In genomic region chr15:91781172-91781571, GRCm38 (mm10) we compare ENCODE assay signal across 9 mouse cellular contexts. TPM values are rescaled to one million over a fixed set of nuclear protein-coding genes. Genes with fewer than 3 reads are reported as not detected.
DNase-seq lines count a peak whose midpoint lies in the region; ATAC-seq and TF ChIP-seq lines count a peak whose summit lies in the region.
"Had no signal": no experiment of that assay in that cellular context is flagged by ENCODE, and none has a peak within 500 bp of the region (broad histone marks: within the 10 kb centered on the region; RNA-seq: fewer than 3 reads in every experiment).

No protein-coding gene starts in this region.

- no peak overlapping the region for H3K27ac ChIP-seq in heart, postnatal 0 days (ENCODE audit: low read depth)
- no peak overlapping the region for H3K27ac ChIP-seq in heart, embryonic 12.5 days (ENCODE audit: poor library complexity, severe bottlenecking)
- H3K27ac ChIP-seq in embryonic fibroblast, embryonic 13.5 days (ENCODE audit: insufficient read depth, low read length) = no peak overlapping the region
- H3K27ac ChIP-seq: liver, embryonic 13.5 days had no signal

- H3K79me2 ChIP-seq in C2C12 (ENCODE audit: control insufficient read depth, insufficient read depth) = no peaks in the 10 kb centered on the region

- WGBS in heart, postnatal 0 days = 22% methylated on average over 6 of the region's 6 CpGs
- 25% methylated on average over 6 of the region's 6 CpGs for WGBS in heart, embryonic 12.5 days

- peak; percentile 73 for TF ChIP-seq CTCF in heart, postnatal 0 days (IDR thresholded peaks at IDR 0.05; ENCODE audit: low read depth)
- peak; percentile 47 for TF ChIP-seq CTCF in C2C12 (IDR thresholded peaks at IDR 0.05; ENCODE audit: control insufficient read depth, insufficient read depth, insufficient read length)
- peak; percentile 35; the same call in 1 of the 2 replicates for TF ChIP-seq CTCF in embryonic fibroblast, embryonic 13.5 days (IDR thresholded peaks at IDR 0.05; ENCODE audit: borderline replicate concordance, insufficient read depth, low read length)

- no peak overlapping the region for H3ac ChIP-seq in C2C12 (ENCODE audit: control insufficient read depth, insufficient read length, low read depth)

- no peaks in the 10 kb centered on the region for H3K27me3 ChIP-seq in heart, postnatal 0 days (ENCODE audit: control insufficient read depth, insufficient read depth, low read length)
- no peaks in the 10 kb centered on the region for H3K27me3 ChIP-seq in heart, embryonic 12.5 days (replicated peaks)
- H3K27me3 ChIP-seq in C2C12 (ENCODE audit: control insufficient read depth, insufficient read depth, insufficient read length) = no peaks in the 10 kb centered on the region
- H3K27me3 ChIP-seq: liver, embryonic 13.5 days had no signal

- no peaks in the 10 kb centered on the region for H3K9me3 ChIP-seq in heart, postnatal 0 days (replicated peaks; ENCODE audit: control insufficient read depth, low read length)
- H3K9me3 ChIP-seq in heart, embryonic 12.5 days (replicated peaks) = no peaks in the 10 kb centered on the region
- H3K9me3 ChIP-seq: liver, embryonic 13.5 days had no signal

- no peak overlapping the region for H3K4me2 ChIP-seq in heart, postnatal 0 days (ENCODE audit: low read depth, low read length)
- H3K4me2 ChIP-seq in heart, embryonic 12.5 days = no peak overlapping the region
- H3K4me2 ChIP-seq: liver, embryonic 13.5 days had no signal

- H3K79me3 ChIP-seq in C2C12 (ENCODE audit: low read depth) = no peaks in the 10 kb centered on the region

- no peak overlapping the region for H3K9ac ChIP-seq in heart, postnatal 0 days (replicated peaks; ENCODE audit: low read depth, low read length)
- no peak overlapping the region for H3K9ac ChIP-seq in heart, embryonic 12.5 days
- H3K9ac ChIP-seq: liver, embryonic 13.5 days had no signal

- DNase-seq in heart, postnatal 0 days (ENCODE audit: low spot score) = peak; percentile 34
- DNase-seq in brain, adult 2 months (ENCODE audit: low read depth, low spot score) = peak; percentile 76
- DNase-seq in layer of hippocampus, postnatal 10 days (ENCODE audit: low spot score in 2 of 2) = peak; percentile 55 to 73
- DNase-seq in thymus, postnatal 25 days = peak; percentile 20
- DNase-seq: liver, embryonic 13.5 days had no signal

- no peak overlapping the region for H3K4me3 ChIP-seq in heart, postnatal 0 days (ENCODE audit: low read depth, low read length)
- no peak overlapping the region for H3K4me3 ChIP-seq in heart, embryonic 12.5 days
- no peak overlapping the region for H3K4me3 ChIP-seq in C2C12 (ENCODE audit: insufficient read depth, poor library complexity, severe bottlenecking)
- H3K4me3 ChIP-seq in embryonic fibroblast, embryonic 13.5 days (ENCODE audit: insufficient read depth, low read length) = no peak overlapping the region
- H3K4me3 ChIP-seq: liver, embryonic 13.5 days had no signal

- ATAC-seq in heart, postnatal 0 days (ENCODE audit: insufficient read depth, low read depth) = no peak
- no peak for ATAC-seq in heart, embryonic 12.5 days (ENCODE audit: insufficient number of reproducible peaks, low FRiP score)
- ATAC-seq in megakaryocyte-erythroid progenitor cell, adult 5-6 weeks (replicated peaks; ENCODE audit: low FRiP score, low TSS enrichment, poor library complexity, severe bottlenecking) = peak; percentile 79; the same call in 1 of the 2 replicates

- no peaks in the 10 kb centered on the region for H3K4me1 ChIP-seq in heart, postnatal 0 days (ENCODE audit: control insufficient read depth, insufficient read depth)
- H3K4me1 ChIP-seq in heart, embryonic 12.5 days (replicated peaks) = no peaks in the 10 kb centered on the region
- H3K4me1 ChIP-seq in embryonic fibroblast, embryonic 13.5 days (ENCODE audit: control insufficient read depth, insufficient read depth, low read length) = no peaks in the 10 kb centered on the region
- H3K4me1 ChIP-seq: liver, embryonic 13.5 days had no signal

- peaks cover 20% of the 10 kb centered on the region for H3K36me3 ChIP-seq in heart, postnatal 0 days (replicated peaks; ENCODE audit: control insufficient read depth, insufficient read depth, low read length)
- peaks cover 6% of the 10 kb centered on the region; the same call in 1 of the 2 replicates for H3K36me3 ChIP-seq in heart, embryonic 12.5 days
- peaks cover 3% of the 10 kb centered on the region for H3K36me3 ChIP-seq in C2C12 (ENCODE audit: control insufficient read depth, insufficient read depth)
- H3K36me3 ChIP-seq: liver, embryonic 13.5 days had no signal

- TF ChIP-seq POLR2A in embryonic fibroblast, embryonic 13.5 days (IDR thresholded peaks at IDR 0.05; ENCODE audit: low read depth, low read length) = no peak

- no peak for TF ChIP-seq EP300 in heart, postnatal 0 days (IDR thresholded peaks at IDR 0.05; ENCODE audit: low read depth)

TF ChIP-seq in C2C12, 6 proteins besides CTCF, POLR2A, EP300 and RAD21:
- TF ChIP-seq CEBPB (IDR thresholded peaks at IDR 0.05; ENCODE audit: low read depth) = no peak
- no peak for TF ChIP-seq FOSL1 (IDR thresholded peaks at IDR 0.05; ENCODE audit: insufficient read depth, low read length, poor library complexity, severe bottlenecking)
- no peak for TF ChIP-seq MYOD1 (IDR thresholded peaks at IDR 0.05; ENCODE audit: control insufficient read depth, insufficient read length, low read depth)
- no peak for TF ChIP-seq USF1 (IDR thresholded peaks at IDR 0.05; ENCODE audit: low read depth)
- TF ChIP-seq MYOG (IDR thresholded peaks at IDR 0.05; ENCODE audit: control insufficient read depth, extremely low read depth, insufficient read length) = no peak
- TF ChIP-seq MAX (IDR thresholded peaks at IDR 0.05) = no peak

RNA-seq across cellular contexts. Expression of gene Smgc, which starts 56.9 kb away (rescaled TPM):
- total RNA-seq in heart, postnatal 0 days (2014; rRNA removed; ENCODE audit: low replicate concordance) = not detected in 2 replicates
- not detected in 2 replicates for polyA plus RNA-seq in heart, postnatal 0 days (2015; fragmentation: Nextera tagmentation; extraction: Ambion mirVana)
- polyA plus RNA-seq in heart, embryonic 12.5 days (2016; fragmentation: Nextera tagmentation; extraction: Ambion mirVana) = not detected in 2 replicates
- polyA plus RNA-seq in C2C12 (2012; fragmentation: generic; extraction: Trizol) = not detected
- not detected in 2 replicates for polyA plus RNA-seq in embryonic fibroblast, embryonic 13.5 days (2011; ENCODE audit: insufficient read length, low read depth, missing spikeins)
- total RNA-seq in layer of hippocampus, postnatal 10 days (2021) = not detected
- not detected in 2 replicates for total RNA-seq in megakaryocyte-erythroid progenitor cell, adult 5-6 weeks (2014; fragmentation: Nextera tagmentation)
- not detected in 2 replicates for total RNA-seq in megakaryocyte-erythroid progenitor cell, adult 5-6 weeks (2017)
- polyA plus RNA-seq: liver, embryonic 13.5 days had no signal

Comparison
In these comparisons a context has a peak if more than half of its experiments do, and no peak if none do; other contexts are left out.
1. DNase-seq: peak in every context shown above with its lines; median percentile 76 in brain, adult 2 months; 64 in layer of hippocampus, postnatal 10 days; 34 in heart, postnatal 0 days; 20 in thymus, postnatal 25 days.